ENCODE assay signal across 8 mouse cellular contexts in the genomic region with DNA sequence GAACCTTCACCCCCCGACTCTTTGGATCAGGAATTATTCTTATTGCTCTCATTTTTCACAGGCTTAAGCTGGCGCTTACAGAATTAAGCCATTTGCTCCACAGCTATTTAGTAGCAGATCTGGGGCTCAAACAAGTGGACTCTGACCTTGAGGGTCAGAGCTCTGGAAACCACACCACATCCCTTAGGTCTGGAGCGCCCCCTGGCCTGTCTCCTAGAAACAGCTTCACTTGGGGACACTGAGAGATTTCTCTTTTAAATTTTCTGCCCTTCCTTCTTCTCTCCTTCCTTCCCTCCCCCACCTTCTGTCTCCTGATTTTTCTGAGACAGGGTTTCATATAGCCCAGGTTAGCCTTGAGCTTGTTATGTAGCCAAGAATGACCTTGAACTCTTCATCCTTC. TPM values are rescaled to one million over a fixed set of nuclear protein-coding genes. Genes with fewer than 3 reads are reported as not detected.
DNase-seq lines count a peak whose midpoint lies in the region; ATAC-seq lines count a peak whose summit lies in the region.

No protein-coding gene starts in this region.

- intact Hi-C loops in left cerebral cortex, postnatal 4 days (cut with DNase I) = no loop called here
- intact Hi-C loops in left cerebral cortex, postnatal 36 days (cut with DNase I) = loop anchor here (5.0 kb wide), 1 partner anchor 260 kb away; no protein-coding TSS in a partner anchor

- DNase-seq in CD4-positive, CD25-positive, alpha-beta regulatory T cell, adult 2 months (ENCODE audit: low read depth, low spot score) = peak; percentile 38
- peak; percentile 72 for DNase-seq in left cerebral cortex, postnatal 4 days
- DNase-seq in left cerebral cortex, postnatal 36 days (ENCODE audit: low spot score in 2 of 2) = no peak
- peak; percentile 76 for DNase-seq in adrenal gland, postnatal 25 days
- peak; percentile 45 for DNase-seq in induced T-regulatory cell, adult 2 months (ENCODE audit: low read depth)
- no peak for DNase-seq in frontal cortex, postnatal 14 days (ENCODE audit: low spot score in 2 of 2)

- no peak for ATAC-seq in CD4-positive, CD25-positive, alpha-beta regulatory T cell, adult 4 months
- ATAC-seq in megakaryocyte, adult 5-6 weeks (ENCODE audit: poor library complexity, severe bottlenecking) = peak; percentile 47; the same call in 1 of the 2 replicates

RNA-seq across cellular contexts. Expression of gene Elmo2, which starts 10.9 kb away (rescaled TPM):
- 10 to 100 TPM; 37.2 to 65.4 TPM for polyA plus RNA-seq in CD4-positive, CD25-positive, alpha-beta regulatory T cell, adult 4 months (2017; shearing (Covaris generic))
- total RNA-seq in left cerebral cortex, postnatal 4 days (2021) = 10 to 100 TPM; 79.3 to 80.6 TPM
- 100 to 1,000 TPM; 160 to 161 TPM for total RNA-seq in left cerebral cortex, postnatal 36 days (2021)
- total RNA-seq in adrenal gland, postnatal 25 days (2021) = 27.7 and 27.9 TPM in 2 replicates
- total RNA-seq in megakaryocyte, adult 5-6 weeks (2015) = 128 and 133 TPM in 2 replicates
- 89.7 and 94.8 TPM in 2 replicates for total RNA-seq in megakaryocyte, adult 5-6 weeks (2017)

RNA-seq across cellular contexts. Expression of gene Zfp663, which starts 31.3 kb away (rescaled TPM):
- not detected for polyA plus RNA-seq in CD4-positive, CD25-positive, alpha-beta regulatory T cell, adult 4 months (2017; shearing (Covaris generic))
- 1 to 10 TPM; 4.3 to 5.8 TPM for total RNA-seq in left cerebral cortex, postnatal 4 days (2021)
- not detected for total RNA-seq in left cerebral cortex, postnatal 36 days (2021)
- total RNA-seq in adrenal gland, postnatal 25 days (2021) = not detected in 2 replicates
- not detected in 2 replicates for total RNA-seq in megakaryocyte, adult 5-6 weeks (2015)
- not detected in 2 replicates for total RNA-seq in megakaryocyte, adult 5-6 weeks (2017)

RNA-seq across cellular contexts. Expression of gene Slc35c2, which starts 49.5 kb away (rescaled TPM):
- polyA plus RNA-seq in CD4-positive, CD25-positive, alpha-beta regulatory T cell, adult 4 months (2017; shearing (Covaris generic)) = 10 to 100 TPM; 39.2 to 59.8 TPM
- total RNA-seq in left cerebral cortex, postnatal 4 days (2021) = 10 to 100 TPM; 36.4 to 37.1 TPM
- 10 to 100 TPM; 52.9 to 56.8 TPM for total RNA-seq in left cerebral cortex, postnatal 36 days (2021)
- total RNA-seq in adrenal gland, postnatal 25 days (2021) = 53.0 and 62.2 TPM in 2 replicates
- 57.2 and 57.5 TPM in 2 replicates for total RNA-seq in megakaryocyte, adult 5-6 weeks (2015)
- total RNA-seq in megakaryocyte, adult 5-6 weeks (2017) = 52.8 and 71.8 TPM in 2 replicates

RNA-seq across cellular contexts. Expression of gene Zfp334, which starts 50.9 kb away (rescaled TPM):
- not detected for polyA plus RNA-seq in CD4-positive, CD25-positive, alpha-beta regulatory T cell, adult 4 months (2017; shearing (Covaris generic))
- 10 to 100 TPM; 16.5 TPM for total RNA-seq in left cerebral cortex, postnatal 4 days (2021)
- total RNA-seq in left cerebral cortex, postnatal 36 days (2021) = 10 to 100 TPM; 13.2 to 15.4 TPM
- 5.3 and 6.3 TPM in 2 replicates for total RNA-seq in adrenal gland, postnatal 25 days (2021)
- not detected in 2 replicates for total RNA-seq in megakaryocyte, adult 5-6 weeks (2015)
- total RNA-seq in megakaryocyte, adult 5-6 weeks (2017) = not detected in 2 replicates

Comparison
In these comparisons a context has a peak if more than half of its experiments do, and no peak if none do; other contexts are left out.
1. DNase-seq: peak in CD4-positive, CD25-positive, alpha-beta regulatory T cell, adult 2 months (single experiment), left cerebral cortex, postnatal 4 days (single experiment), adrenal gland, postnatal 25 days (single experiment) and induced T-regulatory cell, adult 2 months (single experiment); none in left cerebral cortex, postnatal 36 days (0 of 2) and frontal cortex, postnatal 14 days (0 of 2).